Mouse (Mus musculus) embryonic facial prominence, embryonic 13.5 days (tissue): ENCODE measurements at regions not wholly inside any gene's neighbourhood (a gene's known extent, or its start where the extent isn't known, plus 50 kb on each side); places are given as distances from the start of the nearest gene placed in this dataset.

ENCODE experiments used
- ATAC-seq: fragments of 200-750 bp; cut with Nextera tagmentation; 2 replicates; pipeline ENCODE4 v1.8.0; 2017; ENCODE audit warnings: low read depth; ENCODE audit not compliant: insufficient number of reproducible peaks, insufficient read depth, low FRiP score, low TSS enrichment
- H3K27ac ChIP-seq: fragments of 300-500 bp; sonication (generic); 2 replicates; pipeline ENCODE4 v1.5.1; 2015; ENCODE audit warnings: moderate library complexity, mild to moderate bottlenecking, inconsistent platforms
- H3K27me3 ChIP-seq: fragments of 300-500 bp; sonication (generic); 2 replicates; pipeline ENCODE4 v1.6.1; 2015; ENCODE audit warnings: mild to moderate bottlenecking, inconsistent platforms
- H3K36me3 ChIP-seq: fragments of 300-500 bp; sonication (generic); 2 replicates; pipeline ENCODE4 v1.6.1; 2015; ENCODE audit warnings: mild to moderate bottlenecking, inconsistent platforms
- H3K4me1 ChIP-seq: fragments of 300-500 bp; sonication (generic); 2 replicates; pipeline ENCODE4 v1.6.1; 2015; ENCODE audit warnings: inconsistent platforms
- H3K4me2 ChIP-seq: fragments of 300-500 bp; sonication (generic); 2 replicates; pipeline ENCODE4 v1.6.1; 2015; ENCODE audit warnings: moderate library complexity, mild to moderate bottlenecking, inconsistent platforms
- H3K4me3 ChIP-seq: fragments of 300-500 bp; sonication (generic); 2 replicates; pipeline ENCODE4 v1.5.1; 2015; ENCODE audit warnings: mild to moderate bottlenecking, inconsistent platforms
- H3K9ac ChIP-seq: fragments of 300-500 bp; sonication (generic); 2 replicates; pipeline ENCODE4 v1.6.1; 2015; ENCODE audit warnings: mild to moderate bottlenecking, inconsistent platforms
- H3K9me3 ChIP-seq: fragments of 300-500 bp; sonication (generic); 2 replicates; pipeline ENCODE4 v1.6.1; 2016; ENCODE audit warnings: inconsistent platforms
- WGBS: fragments of 180-500 bp; shearing (Covaris S2); methylation state at CpG from one replicate; pipeline ENCODE4 v1.1.7; 2015; ENCODE audit warnings: mixed read lengths; 5-methylcytosine and 5-hydroxymethylcytosine counted together

GRCm38 (mm10) chr6:18680712-18681111 lies 166.1 kb upstream of the Cttnbp2 start:
- H3K4me1 ChIP-seq = no peaks in the 10 kb centered on the region
- no peak overlapping the region for H3K4me2 ChIP-seq
- no peak overlapping the region for H3K27ac ChIP-seq
- no peak overlapping the region for H3K9ac ChIP-seq
- no peaks in the 10 kb centered on the region for H3K9me3 ChIP-seq
- ATAC-seq = no peak
- no peak overlapping the region for H3K4me3 ChIP-seq
- no peaks in the 10 kb centered on the region for H3K27me3 ChIP-seq
- no peaks in the 10 kb centered on the region for H3K36me3 ChIP-seq

DNA sequence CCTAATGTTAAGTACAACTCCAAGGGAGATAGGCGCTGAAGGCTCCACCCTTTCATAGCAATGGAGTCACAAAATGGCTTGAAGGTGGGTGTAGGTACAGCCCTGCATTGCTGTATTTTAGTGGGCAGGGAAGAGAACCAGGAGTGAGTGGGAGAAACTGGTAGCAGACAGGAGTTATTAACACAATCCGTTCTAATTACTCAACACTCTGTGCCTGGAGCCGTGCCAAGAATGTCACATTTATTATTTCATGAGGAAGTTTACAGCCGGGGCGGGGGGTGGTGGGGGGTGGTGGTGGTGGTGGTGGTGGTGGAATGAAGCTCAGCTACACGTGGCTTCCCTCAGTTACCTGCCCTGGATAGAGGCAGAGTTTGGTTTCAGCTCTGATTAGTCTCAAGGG lies 166.3 kb upstream of the Lsm8 start:
- WGBS = 59% methylated on average over 6 of the region's 6 CpGs
- Histone ChIP-seq H3K27ac (no peak overlapping the region), H3K4me2 (no peak overlapping the region), H3K4me1 (no peaks in the 10 kb centered on the region), H3K9me3 (no peaks in the 10 kb centered on the region), H3K4me3 (no peak overlapping the region), H3K36me3 (no peaks in the 10 kb centered on the region), H3K9ac (no peak overlapping the region), H3K27me3 (no peaks in the 10 kb centered on the region)
- ATAC-seq = no peak

- no peaks in the 10 kb centered on the region for H3K9me3 ChIP-seq
- no peak overlapping the region for H3K4me2 ChIP-seq
- no peaks in the 10 kb centered on the region for H3K4me1 ChIP-seq
- H3K27me3 ChIP-seq = no peaks in the 10 kb centered on the region
- H3K27ac ChIP-seq = no peak overlapping the region
- no peak overlapping the region for H3K4me3 ChIP-seq
- no peak overlapping the region for H3K9ac ChIP-seq
- no peak for ATAC-seq
- no peaks in the 10 kb centered on the region for H3K36me3 ChIP-seq
- WGBS = 44% methylated on average over 11 of the region's 11 CpGs
Observed at GRCm38 (mm10) chr6:18688652-18689348, 159.6 kb upstream of the Lsm8 start.

- ATAC-seq = no peak
- Histone ChIP-seq H3K27ac (no peak overlapping the region), H3K36me3 (no peaks in the 10 kb centered on the region), H3K9me3 (no peaks in the 10 kb centered on the region), H3K4me1 (peaks cover 4% of the 10 kb centered on the region; the same call in 1 of the 2 replicates), H3K4me2 (no peak overlapping the region), H3K27me3 (no peaks in the 10 kb centered on the region), H3K4me3 (no peak overlapping the region), H3K9ac (no peak overlapping the region)
- WGBS = 67% methylated on average over 5 of the region's 5 CpGs
Observed at GRCm38 (mm10) chr6:18697536-18697935, 150.8 kb upstream of the Lsm8 start.

- no peak for ATAC-seq
- peak overlapping the region; percentile 24; the same call in 1 of the 2 replicates for H3K4me2 ChIP-seq
Observed at GRCm38 (mm10) chr6:18698989-18699728, 149.2 kb upstream of the Lsm8 start.

GRCm38 (mm10) chr6:18699729-18700386 lies 148.5 kb upstream of the Lsm8 start:
- peaks cover 4% of the 10 kb centered on the region; the same call in 1 of the 2 replicates for H3K4me1 ChIP-seq
- ATAC-seq = no peak
- WGBS = 12% methylated on average over 12 of the region's 12 CpGs
- H3K4me3 ChIP-seq = no peak overlapping the region
- H3K9me3 ChIP-seq = no peaks in the 10 kb centered on the region
- no peaks in the 10 kb centered on the region for H3K27me3 ChIP-seq
- no peaks in the 10 kb centered on the region for H3K36me3 ChIP-seq
- H3K9ac ChIP-seq = no peak overlapping the region
- no peak overlapping the region for H3K27ac ChIP-seq
- H3K4me2 ChIP-seq = peak overlapping the region; percentile 24; the same call in 1 of the 2 replicates

More at GRCm38 (mm10) chr6:18698989-18699728, 149.2 kb upstream of the Lsm8 start:
- no peak overlapping the region for H3K9ac ChIP-seq
- no peaks in the 10 kb centered on the region for H3K9me3 ChIP-seq
- H3K4me3 ChIP-seq = no peak overlapping the region
- peaks cover 4% of the 10 kb centered on the region; the same call in 1 of the 2 replicates for H3K4me1 ChIP-seq
- H3K27me3 ChIP-seq = no peaks in the 10 kb centered on the region
- no peaks in the 10 kb centered on the region for H3K36me3 ChIP-seq
- no peak overlapping the region for H3K27ac ChIP-seq
- 39% methylated on average over 4 of the region's 4 CpGs for WGBS

GRCm38 (mm10) chr6:18710763-18711162 lies 137.6 kb upstream of the Lsm8 start:
- Histone ChIP-seq H3K4me2 (no peak overlapping the region), H3K9ac (no peak overlapping the region), H3K4me1 (no peaks in the 10 kb centered on the region), H3K36me3 (no peaks in the 10 kb centered on the region), H3K4me3 (no peak overlapping the region), H3K27ac (no peak overlapping the region), H3K27me3 (no peaks in the 10 kb centered on the region), H3K9me3 (no peaks in the 10 kb centered on the region)
- no peak for ATAC-seq
- 89% methylated on average over 1 of the region's 1 CpGs for WGBS

- no peaks in the 10 kb centered on the region for H3K27me3 ChIP-seq
- ATAC-seq = no peak
- H3K27ac ChIP-seq = no peak overlapping the region
- no peak overlapping the region for H3K4me3 ChIP-seq
- 33% methylated on average over 2 of the region's 2 CpGs for WGBS
- no peak overlapping the region for H3K9ac ChIP-seq
- peaks cover 4% of the 10 kb centered on the region; the same call in 1 of the 2 replicates for H3K4me1 ChIP-seq
- H3K9me3 ChIP-seq = no peaks in the 10 kb centered on the region
- no peaks in the 10 kb centered on the region for H3K36me3 ChIP-seq
- no peak overlapping the region for H3K4me2 ChIP-seq
Observed at GRCm38 (mm10) chr6:18748859-18749258, 99.5 kb upstream of the Lsm8 start.

- no peaks in the 10 kb centered on the region for H3K9me3 ChIP-seq
- H3K4me2 ChIP-seq = no peak overlapping the region
- 94% methylated on average over 2 of the region's 2 CpGs for WGBS
- H3K4me1 ChIP-seq = no peaks in the 10 kb centered on the region
- ATAC-seq = no peak
- H3K27me3 ChIP-seq = no peaks in the 10 kb centered on the region
- no peaks in the 10 kb centered on the region for H3K36me3 ChIP-seq
- H3K4me3 ChIP-seq = no peak overlapping the region
- no peak overlapping the region for H3K9ac ChIP-seq
- no peak overlapping the region for H3K27ac ChIP-seq
Observed at GRCm38 (mm10) chr6:18764536-18764935, 83.8 kb upstream of the Lsm8 start.

DNA sequence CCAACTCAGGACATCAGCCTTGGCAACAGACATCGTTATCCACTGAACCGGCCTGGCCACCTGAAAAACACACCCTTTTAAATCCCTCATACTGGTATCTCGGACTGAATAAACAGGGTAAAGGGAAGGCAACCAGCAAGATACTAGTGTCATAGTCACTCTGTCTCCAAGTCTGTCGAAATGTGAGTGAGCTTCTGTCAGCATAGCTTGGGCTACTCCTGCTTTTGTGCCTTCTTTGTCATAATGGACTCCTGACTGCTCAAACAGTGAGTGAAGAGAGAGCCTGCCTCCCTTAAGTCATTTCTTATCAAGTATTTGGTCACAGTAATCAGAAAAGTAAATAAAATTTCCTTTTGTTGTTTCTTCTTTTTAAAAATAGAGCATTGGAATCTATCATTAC lies 53.0 kb upstream of the Lsm8 start:
- H3K27ac ChIP-seq = no peak overlapping the region
- 75% methylated on average over 4 of the region's 4 CpGs for WGBS
- no peaks in the 10 kb centered on the region for H3K4me1 ChIP-seq
- H3K36me3 ChIP-seq = no peaks in the 10 kb centered on the region
- ATAC-seq = no peak
- H3K27me3 ChIP-seq = no peaks in the 10 kb centered on the region
- no peak overlapping the region for H3K9ac ChIP-seq
- no peak overlapping the region for H3K4me2 ChIP-seq
- no peaks in the 10 kb centered on the region for H3K9me3 ChIP-seq
- no peak overlapping the region for H3K4me3 ChIP-seq

DNA sequence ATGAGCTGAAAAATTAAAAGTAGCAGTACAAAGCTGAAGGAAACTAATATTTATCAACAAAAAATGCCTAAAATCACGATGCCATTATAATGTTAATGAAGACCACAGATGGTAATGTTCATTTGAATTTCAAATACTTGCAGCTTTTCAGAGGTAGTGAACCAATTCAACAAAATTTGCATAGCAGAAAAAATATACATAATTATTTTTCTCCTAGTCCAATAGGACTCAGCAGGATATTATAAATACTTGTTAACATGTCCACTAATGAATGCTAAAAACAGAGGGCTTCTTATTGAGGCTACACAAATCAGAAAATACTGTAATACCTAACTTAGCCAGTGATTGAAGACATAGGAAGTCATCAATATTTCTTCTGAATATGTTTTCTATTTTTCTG lies 52.5 kb upstream of the Lsm8 start:
- Histone ChIP-seq H3K4me2 (no peak overlapping the region), H3K27ac (no peak overlapping the region), H3K36me3 (no peaks in the 10 kb centered on the region), H3K27me3 (no peaks in the 10 kb centered on the region), H3K9me3 (no peaks in the 10 kb centered on the region), H3K4me1 (no peaks in the 10 kb centered on the region), H3K4me3 (no peak overlapping the region), H3K9ac (no peak overlapping the region)
- 54% methylated on average over 1 of the region's 1 CpGs for WGBS
- no peak for ATAC-seq

DNA sequence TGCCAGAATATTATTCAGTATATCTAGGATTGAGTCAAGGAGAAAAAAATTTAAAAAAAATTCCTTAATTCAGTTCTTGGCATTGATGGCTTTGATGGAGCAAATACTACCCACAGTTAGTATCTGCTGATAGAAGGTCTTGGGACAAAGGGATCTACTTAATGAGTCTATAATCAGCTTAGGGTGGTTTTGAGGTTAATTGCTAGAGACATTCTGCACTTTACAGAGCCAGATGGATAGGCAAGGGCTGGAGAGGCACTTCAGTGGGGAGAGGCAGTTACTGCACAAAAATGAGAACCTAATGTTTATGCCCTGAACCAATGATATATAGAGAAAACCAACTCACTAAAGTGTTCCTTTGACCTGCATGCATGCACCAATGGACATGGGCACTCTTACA lies 51.8 kb upstream of the Lsm8 start:
- H3K36me3 ChIP-seq = no peaks in the 10 kb centered on the region
- H3K4me2 ChIP-seq = no peak overlapping the region
- H3K4me3 ChIP-seq = no peak overlapping the region
- no peaks in the 10 kb centered on the region for H3K9me3 ChIP-seq
- no peak overlapping the region for H3K27ac ChIP-seq
- H3K9ac ChIP-seq = no peak overlapping the region
- no peaks in the 10 kb centered on the region for H3K27me3 ChIP-seq
- no peak for ATAC-seq
- H3K4me1 ChIP-seq = no peaks in the 10 kb centered on the region
